Mouse (Mus musculus) embryonic fibroblast, embryonic 13.5 days (primary cell): Measurements from ENCODE around the gene Sdcbp2.

Experiments used
- CTCF ChIP-seq: IDR thresholded peaks from 2 replicates; pipeline ENCODE4 v1.5.1; 2011; ENCODE audit warnings: mild to moderate bottlenecking, control low read depth, low read length, moderate library complexity, borderline replicate concordance; ENCODE audit not compliant: insufficient read depth
- POLR2A ChIP-seq: IDR thresholded peaks from 2 replicates; pipeline ENCODE4 v1.6.1; 2011; ENCODE audit warnings: low read depth, mild to moderate bottlenecking, control low read depth, low read length, moderate library complexity

GRCm38 (mm10) chr2:151632982-151633381 is 60.6 kb downstream of the Sdcbp2 start:
- no peak for TF ChIP-seq CTCF
- TF ChIP-seq POLR2A: no peak
